Comparison of ENCODE assay signal across 10 mouse cellular contexts in genomic region chr1:74297269-74297668, GRCm38 (mm10). TPM values are rescaled to one million over a fixed set of nuclear protein-coding genes. Genes with fewer than 3 reads are reported as not detected.
DNase-seq lines count a peak whose midpoint lies in the region; ATAC-seq and TF ChIP-seq lines count a peak whose summit lies in the region.
"Had no signal": no experiment of that assay in that cellular context is flagged by ENCODE, and none has a peak within 500 bp of the region (broad histone marks: within the 10 kb centered on the region; RNA-seq: fewer than 3 reads in every experiment).

No protein-coding gene starts in this region.

- peaks cover 28% of the 10 kb centered on the region for H3K4me1 ChIP-seq in hindbrain, embryonic 13.5 days (replicated peaks)
- peaks cover 33% of the 10 kb centered on the region for H3K4me1 ChIP-seq in hindbrain, postnatal 0 days (ENCODE audit: insufficient read depth, low read length)
- H3K4me1 ChIP-seq in embryonic facial prominence, embryonic 10.5 days, result peaks cover 36% of the 10 kb centered on the region
- H3K4me1 ChIP-seq in intestine, embryonic 15.5 days (replicated peaks), result peaks cover 83% of the 10 kb centered on the region
- H3K4me1 ChIP-seq in midbrain, embryonic 10.5 days, result peaks cover 20% of the 10 kb centered on the region
- peaks cover 11% of the 10 kb centered on the region for H3K4me1 ChIP-seq in forebrain, embryonic 14.5 days (ENCODE audit: control insufficient read depth, insufficient read depth, low read length)

- WGBS in hindbrain, embryonic 13.5 days, result 67% methylated on average over 3 of the region's 3 CpGs
- WGBS in hindbrain, postnatal 0 days, result 89% methylated on average over 3 of the region's 3 CpGs
- 70% methylated on average over 3 of the region's 3 CpGs for WGBS in embryonic facial prominence, embryonic 10.5 days
- WGBS in intestine, embryonic 15.5 days, result 38% methylated on average over 3 of the region's 3 CpGs
- WGBS in macrophage (ENCODE audit: missing documents), result 43% methylated on average over 3 of the region's 3 CpGs
- 80% methylated on average over 3 of the region's 3 CpGs for WGBS in midbrain, embryonic 10.5 days
- WGBS in forebrain, embryonic 14.5 days, result 84% methylated on average over 3 of the region's 3 CpGs

- H3K79me2 ChIP-seq in macrophage (ENCODE audit: inconsistent target), result peaks cover 74% of the 10 kb centered on the region

- no peaks in the 10 kb centered on the region for H3K9me3 ChIP-seq in hindbrain, embryonic 13.5 days
- no peaks in the 10 kb centered on the region for H3K9me3 ChIP-seq in hindbrain, postnatal 0 days (ENCODE audit: low read length)
- H3K9me3 ChIP-seq in embryonic facial prominence, embryonic 10.5 days, result no peaks in the 10 kb centered on the region
- H3K9me3 ChIP-seq in intestine, embryonic 15.5 days, result no peaks in the 10 kb centered on the region
- no peaks in the 10 kb centered on the region for H3K9me3 ChIP-seq in midbrain, embryonic 10.5 days (replicated peaks)
- H3K9me3 ChIP-seq in forebrain, embryonic 14.5 days (replicated peaks; ENCODE audit: control insufficient read depth, low read length), result no peaks in the 10 kb centered on the region

- H3K36me3 ChIP-seq in hindbrain, embryonic 13.5 days, result peaks cover 26% of the 10 kb centered on the region
- H3K36me3 ChIP-seq in hindbrain, postnatal 0 days (ENCODE audit: insufficient read depth, low read length), result no peaks in the 10 kb centered on the region; the same call in 1 of the 2 replicates
- H3K36me3 ChIP-seq in embryonic facial prominence, embryonic 10.5 days (replicated peaks), result peaks cover 36% of the 10 kb centered on the region
- H3K36me3 ChIP-seq in intestine, embryonic 15.5 days, result peaks cover 13% of the 10 kb centered on the region
- peaks cover 10% of the 10 kb centered on the region for H3K36me3 ChIP-seq in macrophage (ENCODE audit: inconsistent target)
- peaks cover 24% of the 10 kb centered on the region for H3K36me3 ChIP-seq in midbrain, embryonic 10.5 days
- 0 out of 2 replicates have a peak, but pooled peaks cover 9% of the 10 kb centered on the region for H3K36me3 ChIP-seq in forebrain, embryonic 14.5 days (ENCODE audit: control insufficient read depth, insufficient read depth, low read length)

- no peak for ATAC-seq in hindbrain, embryonic 13.5 days (ENCODE audit: low FRiP score)
- ATAC-seq in hindbrain, postnatal 0 days, result no peak
- peak; percentile 8; the same call in 1 of the 2 replicates for ATAC-seq in intestine, embryonic 15.5 days
- ATAC-seq in granulocyte monocyte progenitor cell, adult 5-6 weeks (replicated peaks; ENCODE audit: poor library complexity, severe bottlenecking), result no peak
- ATAC-seq in forebrain, embryonic 14.5 days, result no peak

- DNase-seq in hindbrain, postnatal 0 days (ENCODE audit: low spot score), result no peak
- DNase-seq in embryonic facial prominence, embryonic 10.5 days (ENCODE audit: low spot score), result no peak
- DNase-seq in midbrain, embryonic 10.5 days (ENCODE audit: low spot score), result no peak
- DNase-seq in forebrain, embryonic 14.5 days (ENCODE audit: low spot score), result no peak

- peaks cover 2% of the 10 kb centered on the region; the same call in 1 of the 2 replicates for H3K27me3 ChIP-seq in hindbrain, embryonic 13.5 days
- no peaks in the 10 kb centered on the region for H3K27me3 ChIP-seq in hindbrain, postnatal 0 days (ENCODE audit: insufficient read depth, low read length)
- no peaks in the 10 kb centered on the region for H3K27me3 ChIP-seq in embryonic facial prominence, embryonic 10.5 days (replicated peaks; ENCODE audit: low read depth, poor library complexity, severe bottlenecking)
- no peaks in the 10 kb centered on the region for H3K27me3 ChIP-seq in intestine, embryonic 15.5 days (replicated peaks)
- peaks cover 2% of the 10 kb centered on the region; the same call in 1 of the 2 replicates for H3K27me3 ChIP-seq in midbrain, embryonic 10.5 days (ENCODE audit: low read depth, poor library complexity, severe bottlenecking)
- H3K27me3 ChIP-seq in forebrain, embryonic 14.5 days (replicated peaks; ENCODE audit: control insufficient read depth, insufficient read depth, low read length), result no peaks in the 10 kb centered on the region

- H3K4me3 ChIP-seq in hindbrain, embryonic 13.5 days, result no peak overlapping the region
- no peak overlapping the region for H3K4me3 ChIP-seq in hindbrain, postnatal 0 days (ENCODE audit: low read length)
- no peak overlapping the region; the same call in 1 of the 2 replicates for H3K4me3 ChIP-seq in embryonic facial prominence, embryonic 10.5 days
- no peak overlapping the region for H3K4me3 ChIP-seq in intestine, embryonic 15.5 days (replicated peaks)
- no peak overlapping the region for H3K4me3 ChIP-seq in macrophage (ENCODE audit: inconsistent target)
- no peak overlapping the region for H3K4me3 ChIP-seq in midbrain, embryonic 10.5 days
- no peak overlapping the region for H3K4me3 ChIP-seq in forebrain, embryonic 14.5 days (ENCODE audit: low read depth, low read length)

- H3K27ac ChIP-seq in hindbrain, embryonic 13.5 days, result no peak overlapping the region
- no peak overlapping the region for H3K27ac ChIP-seq in hindbrain, postnatal 0 days
- peak overlapping the region; percentile 82 for H3K27ac ChIP-seq in embryonic facial prominence, embryonic 10.5 days (replicated peaks)
- peak overlapping the region; percentile 100 for H3K27ac ChIP-seq in intestine, embryonic 15.5 days
- H3K27ac ChIP-seq in macrophage, result 0 out of 2 replicates have a peak overlapping the region, but pooled peaks have one; percentile 84
- H3K27ac ChIP-seq in midbrain, embryonic 10.5 days (replicated peaks), result no peak overlapping the region
- H3K27ac ChIP-seq in forebrain, embryonic 14.5 days (ENCODE audit: low read depth, low read length), result no peak overlapping the region

- no peak for TF ChIP-seq CTCF in hindbrain, postnatal 0 days (IDR thresholded peaks at IDR 0.05; ENCODE audit: low read depth)

- peak overlapping the region; percentile 39; the same call in 1 of the 2 replicates for H3K9ac ChIP-seq in hindbrain, embryonic 13.5 days
- no peak overlapping the region for H3K9ac ChIP-seq in hindbrain, postnatal 0 days (replicated peaks; ENCODE audit: low read length)
- 0 out of 2 replicates have a peak overlapping the region, but pooled peaks have one; percentile 20 for H3K9ac ChIP-seq in intestine, embryonic 15.5 days
- H3K9ac ChIP-seq in forebrain, embryonic 14.5 days (ENCODE audit: low read length), result no peak overlapping the region

- no peak overlapping the region for H3K4me2 ChIP-seq in hindbrain, embryonic 13.5 days
- H3K4me2 ChIP-seq in hindbrain, postnatal 0 days (ENCODE audit: low read depth, low read length), result no peak overlapping the region
- peak overlapping the region; percentile 68 for H3K4me2 ChIP-seq in intestine, embryonic 15.5 days (replicated peaks)
- H3K4me2 ChIP-seq in forebrain, embryonic 14.5 days (ENCODE audit: low read length), result no peak overlapping the region

RNA-seq across cellular contexts. Expression of gene Tmbim1, which starts 8.2 kb away (rescaled TPM):
- 7.8 and 8.6 TPM in 2 replicates for polyA plus RNA-seq in hindbrain, embryonic 13.5 days (2015; fragmentation: Nextera tagmentation; extraction: Ambion mirVana)
- total RNA-seq in hindbrain, postnatal 0 days (2014; rRNA removed), result 16.4 and 17.5 TPM in 2 replicates
- polyA plus RNA-seq in hindbrain, postnatal 0 days (2015; fragmentation: Nextera tagmentation; extraction: Ambion mirVana), result 14.8 and 16.5 TPM in 2 replicates
- polyA plus RNA-seq in embryonic facial prominence, embryonic 10.5 days (2016; fragmentation: Nextera tagmentation; extraction: Ambion mirVana), result 12.4 and 12.5 TPM in 2 replicates
- polyA plus RNA-seq in intestine, embryonic 15.5 days (2015; fragmentation: Nextera tagmentation; extraction: Ambion mirVana), result 54.9 and 64.3 TPM in 2 replicates
- total RNA-seq in macrophage (2018; cell fraction: chromatin; rRNA removed), result 100 to 1,000 TPM in 4 of 26 experiments, 10 to 100 TPM in 22; 17.8 to 135 (median 35.5) TPM
- 10 to 100 TPM; 25.9 to 77.3 (median 42.7) TPM for total RNA-seq in macrophage (2018; cell fraction: cytosol; rRNA removed)
- 100 to 1,000 TPM in 2 of 26 experiments, 10 to 100 TPM in 24; 22.2 to 128 (median 38.8) TPM for total RNA-seq in macrophage (2018; cell fraction: nucleus; rRNA removed)
- 46.8 to 61.2 TPM (median 52.2 TPM) in 3 replicates for polyA plus RNA-seq in macrophage (2018)
- polyA plus RNA-seq in midbrain, embryonic 10.5 days (2016; fragmentation: Nextera tagmentation; extraction: Ambion mirVana), result 8.6 TPM in 2 replicates
- 21.9 and 24.6 TPM in 2 replicates for total RNA-seq in granulocyte monocyte progenitor cell, adult 5-6 weeks (2014; fragmentation: Nextera tagmentation)
- 13.8 and 15.0 TPM in 2 replicates for total RNA-seq in granulocyte monocyte progenitor cell, adult 5-6 weeks (2017)
- 3.7 and 4.9 TPM in 2 replicates for polyA plus RNA-seq in forebrain, embryonic 14.5 days (2014; fragmentation: Nextera tagmentation; extraction: Ambion mirVana)

RNA-seq across cellular contexts. Expression of gene Pnkd, which starts 12.5 kb away (rescaled TPM):
- 98.2 and 102 TPM in 2 replicates for polyA plus RNA-seq in hindbrain, embryonic 13.5 days (2015; fragmentation: Nextera tagmentation; extraction: Ambion mirVana)
- total RNA-seq in hindbrain, postnatal 0 days (2014; rRNA removed), result 102 and 113 TPM in 2 replicates
- 143 TPM in 2 replicates for polyA plus RNA-seq in hindbrain, postnatal 0 days (2015; fragmentation: Nextera tagmentation; extraction: Ambion mirVana)
- polyA plus RNA-seq in embryonic facial prominence, embryonic 10.5 days (2016; fragmentation: Nextera tagmentation; extraction: Ambion mirVana), result 108 and 109 TPM in 2 replicates
- 120 and 127 TPM in 2 replicates for polyA plus RNA-seq in intestine, embryonic 15.5 days (2015; fragmentation: Nextera tagmentation; extraction: Ambion mirVana)
- total RNA-seq in macrophage (2018; cell fraction: chromatin; rRNA removed), result 10 to 100 TPM in 15 of 26 experiments, 1 to 10 TPM in 11; 2.3 to 31.8 (median 11.8) TPM
- total RNA-seq in macrophage (2018; cell fraction: cytosol; rRNA removed), result 10 to 100 TPM; 25.9 to 46.8 (median 36.7) TPM
- total RNA-seq in macrophage (2018; cell fraction: nucleus; rRNA removed), result 10 to 100 TPM in 14 of 26 experiments, 1 to 10 TPM in 12; 4.5 to 23.2 (median 10.1) TPM
- polyA plus RNA-seq in macrophage (2018), result 20.6 to 40.9 TPM (median 36.6 TPM) in 3 replicates
- 99.5 and 107 TPM in 2 replicates for polyA plus RNA-seq in midbrain, embryonic 10.5 days (2016; fragmentation: Nextera tagmentation; extraction: Ambion mirVana)
- 28.7 and 49.8 TPM in 2 replicates for total RNA-seq in granulocyte monocyte progenitor cell, adult 5-6 weeks (2014; fragmentation: Nextera tagmentation)
- 9.0 and 14.1 TPM in 2 replicates for total RNA-seq in granulocyte monocyte progenitor cell, adult 5-6 weeks (2017)
- polyA plus RNA-seq in forebrain, embryonic 14.5 days (2014; fragmentation: Nextera tagmentation; extraction: Ambion mirVana), result 108 and 114 TPM in 2 replicates

RNA-seq across cellular contexts. Expression of gene Aamp, which starts 12.7 kb away (rescaled TPM):
- polyA plus RNA-seq in hindbrain, embryonic 13.5 days (2015; fragmentation: Nextera tagmentation; extraction: Ambion mirVana), result 199 and 206 TPM in 2 replicates
- total RNA-seq in hindbrain, postnatal 0 days (2014; rRNA removed), result 131 and 161 TPM in 2 replicates
- 212 and 219 TPM in 2 replicates for polyA plus RNA-seq in hindbrain, postnatal 0 days (2015; fragmentation: Nextera tagmentation; extraction: Ambion mirVana)
- 259 and 262 TPM in 2 replicates for polyA plus RNA-seq in embryonic facial prominence, embryonic 10.5 days (2016; fragmentation: Nextera tagmentation; extraction: Ambion mirVana)
- 225 and 244 TPM in 2 replicates for polyA plus RNA-seq in intestine, embryonic 15.5 days (2015; fragmentation: Nextera tagmentation; extraction: Ambion mirVana)
- total RNA-seq in macrophage (2018; cell fraction: chromatin; rRNA removed), result 100 to 1,000 TPM in 15 of 26 experiments, 10 to 100 TPM in 11; 59.6 to 168 (median 103) TPM
- total RNA-seq in macrophage (2018; cell fraction: cytosol; rRNA removed), result 100 to 1,000 TPM in 14 of 26 experiments, 10 to 100 TPM in 12; 71.7 to 130 (median 108) TPM
- 100 to 1,000 TPM in 6 of 26 experiments, 10 to 100 TPM in 20; 63.0 to 123 (median 93.6) TPM for total RNA-seq in macrophage (2018; cell fraction: nucleus; rRNA removed)
- polyA plus RNA-seq in macrophage (2018), result 115 to 127 TPM (median 119 TPM) in 3 replicates
- polyA plus RNA-seq in midbrain, embryonic 10.5 days (2016; fragmentation: Nextera tagmentation; extraction: Ambion mirVana), result 241 and 246 TPM in 2 replicates
- 100 and 106 TPM in 2 replicates for total RNA-seq in granulocyte monocyte progenitor cell, adult 5-6 weeks (2014; fragmentation: Nextera tagmentation)
- 98.8 and 140 TPM in 2 replicates for total RNA-seq in granulocyte monocyte progenitor cell, adult 5-6 weeks (2017)
- 226 and 231 TPM in 2 replicates for polyA plus RNA-seq in forebrain, embryonic 14.5 days (2014; fragmentation: Nextera tagmentation; extraction: Ambion mirVana)

RNA-seq across cellular contexts. Expression of gene Gpbar1, which starts 18.9 kb away (rescaled TPM):
- 0.42 TPM in 1 of 2 replicates, not detected in the other for polyA plus RNA-seq in hindbrain, embryonic 13.5 days (2015; fragmentation: Nextera tagmentation; extraction: Ambion mirVana)
- not detected in 2 replicates for total RNA-seq in hindbrain, postnatal 0 days (2014; rRNA removed)
- polyA plus RNA-seq in hindbrain, postnatal 0 days (2015; fragmentation: Nextera tagmentation; extraction: Ambion mirVana), result 0.16 TPM in 1 of 2 replicates, not detected in the other
- polyA plus RNA-seq in embryonic facial prominence, embryonic 10.5 days (2016; fragmentation: Nextera tagmentation; extraction: Ambion mirVana), result 0.41 and 0.70 TPM in 2 replicates
- 3.1 and 3.3 TPM in 2 replicates for polyA plus RNA-seq in intestine, embryonic 15.5 days (2015; fragmentation: Nextera tagmentation; extraction: Ambion mirVana)
- not detected for total RNA-seq in macrophage (2018; cell fraction: chromatin; rRNA removed)
- not detected for total RNA-seq in macrophage (2018; cell fraction: cytosol; rRNA removed)
- not detected for total RNA-seq in macrophage (2018; cell fraction: nucleus; rRNA removed)
- polyA plus RNA-seq in macrophage (2018), result not detected in 3 replicates
- 0.25 TPM in 2 replicates for polyA plus RNA-seq in midbrain, embryonic 10.5 days (2016; fragmentation: Nextera tagmentation; extraction: Ambion mirVana)
- not detected in 2 replicates for total RNA-seq in granulocyte monocyte progenitor cell, adult 5-6 weeks (2014; fragmentation: Nextera tagmentation)
- total RNA-seq in granulocyte monocyte progenitor cell, adult 5-6 weeks (2017), result not detected in 2 replicates
- polyA plus RNA-seq in forebrain, embryonic 14.5 days (2014; fragmentation: Nextera tagmentation; extraction: Ambion mirVana), result 0.17 TPM in 1 of 2 replicates, not detected in the other
- total RNA-seq: gastrocnemius, postnatal 36 days; MEL had no signal

Comparison
In these comparisons a context has a peak if more than half of its experiments do, and no peak if none do; other contexts are left out.
1. H3K9ac ChIP-seq: peak in hindbrain, embryonic 13.5 days (single experiment) and intestine, embryonic 15.5 days (single experiment); none in hindbrain, postnatal 0 days (single experiment) and forebrain, embryonic 14.5 days (single experiment).
2. H3K27ac ChIP-seq: peak in embryonic facial prominence, embryonic 10.5 days (single experiment), intestine, embryonic 15.5 days (single experiment) and macrophage (single experiment); none in hindbrain, embryonic 13.5 days (single experiment), hindbrain, postnatal 0 days (single experiment), midbrain, embryonic 10.5 days (single experiment) and forebrain, embryonic 14.5 days (single experiment).